Mouse (Mus musculus) kidney, embryonic 16.5 days (tissue): ENCODE results near the gene Galk2. TPM values are rescaled to one million over a fixed set of nuclear protein-coding genes. Genes with fewer than 3 reads are reported as not detected.

Experiments
- ATAC-seq: fragments of 200-750 bp; cut with Nextera tagmentation; 2 replicates; pipeline ENCODE4 v1.8.0; 2017; ENCODE audit warnings: moderate TSS enrichment; ENCODE audit not compliant: low FRiP score, low TSS enrichment
- H3K27ac ChIP-seq: fragments of 300-500 bp; sonication (generic); 2 replicates; pipeline ENCODE4 v1.5.1; 2014; ENCODE audit warnings: low read length
- H3K27me3 ChIP-seq: fragments of 300-500 bp; sonication (generic); 2 replicates; pipeline ENCODE4 v1.6.1; 2014; ENCODE audit warnings: low read length, control low read depth, mixed read lengths; ENCODE audit not compliant: insufficient read depth
- H3K36me3 ChIP-seq: fragments of 300-500 bp; sonication (generic); 2 replicates; pipeline ENCODE4 v1.6.1; 2014; ENCODE audit warnings: low read length, control low read depth, mixed read lengths; ENCODE audit not compliant: insufficient read depth
- H3K4me1 ChIP-seq: fragments of 300-500 bp; sonication (generic); 2 replicates; pipeline ENCODE4 v1.6.1; 2014; ENCODE audit warnings: low read length, control low read depth, mixed read lengths; ENCODE audit not compliant: insufficient read depth
- H3K4me2 ChIP-seq: fragments of 300-500 bp; sonication (generic); replicated peaks from 2 replicates; pipeline ENCODE4 v1.6.1; 2014; ENCODE audit warnings: low read depth, low read length
- H3K4me3 ChIP-seq: fragments of 300-500 bp; sonication (generic); 2 replicates; pipeline ENCODE4 v1.5.1; 2014; ENCODE audit warnings: mild to moderate bottlenecking, low read length
- H3K9ac ChIP-seq: fragments of 300-500 bp; sonication (generic); replicated peaks from 2 replicates; pipeline ENCODE4 v1.6.1; 2014; ENCODE audit warnings: low read length
- H3K9me3 ChIP-seq: fragments of 300-500 bp; sonication (generic); 2 replicates; pipeline ENCODE4 v1.6.1; 2016; ENCODE audit warnings: low read length, control low read depth
- WGBS: fragments of 180-500 bp; shearing (Covaris S2); extraction: QIAGEN DNeasy Blood & Tissue Kit; methylation state at CpG from one replicate; pipeline ENCODE4 v1.1.7; 2014; 5-methylcytosine and 5-hydroxymethylcytosine counted together
- polyA plus RNA-seq: library from polyadenylated mRNA; unstranded; fragments of >200 nt; fragmentation: Nextera tagmentation; extraction: Ambion mirVana; gene quantifications from 2 replicates; pipeline ENCODE4 v1.2.1, GENCODE M21; 2015

Galk2 gene
- 64.0 and 64.6 TPM in 2 replicates for polyA plus RNA-seq

DNA sequence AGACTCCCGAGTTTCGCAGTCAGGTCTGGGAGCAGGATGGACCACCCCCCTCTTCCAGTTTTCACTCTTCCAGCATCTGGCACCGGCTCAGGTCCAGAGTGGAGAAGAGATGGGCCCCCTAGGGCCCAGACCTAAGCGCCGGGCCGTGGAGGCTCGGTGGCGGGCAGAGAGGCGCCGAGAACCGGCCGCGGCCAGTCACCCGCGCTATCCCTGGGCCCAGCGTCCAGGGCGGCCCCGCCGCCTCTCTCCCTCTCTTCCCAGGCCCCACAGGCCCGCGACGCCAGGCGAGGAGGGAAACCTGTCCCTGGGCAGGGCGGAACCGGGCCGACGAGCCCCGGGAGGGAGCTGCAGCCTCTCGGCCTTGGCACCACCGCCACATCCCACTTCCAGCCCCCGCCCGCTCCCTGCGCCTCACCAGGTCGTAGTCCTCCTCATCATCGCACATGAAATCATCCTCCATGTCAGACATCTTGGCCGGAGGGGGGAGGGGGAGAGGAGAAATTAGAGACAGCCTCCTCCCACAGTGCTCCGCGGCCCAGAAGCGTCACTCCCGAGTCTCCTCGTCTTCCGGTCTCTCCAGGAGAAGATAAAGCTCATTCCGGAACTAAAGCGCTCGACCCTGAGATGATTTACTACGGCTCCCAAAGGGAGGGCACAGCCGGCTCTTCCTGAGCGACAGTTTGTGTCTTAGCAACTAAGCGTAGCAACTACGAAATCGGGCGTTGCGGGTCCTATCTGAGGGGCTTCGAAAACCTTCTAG lies at the start of gene Galk2, which contains the start of gene Cops2:
Galk2 (plus strand) TSS at position 589 of the 760 bp plus-strand sequence.
Cops2 (minus strand) TSS at position 619 of the 760 bp plus-strand sequence.
- peak; percentile 99 for ATAC-seq
- peak within 1 kb of the TSS; percentile 99 for H3K4me3 ChIP-seq
- no peaks in the 10 kb centered on the region for H3K36me3 ChIP-seq
- peak within 1 kb of the TSS; percentile 99 for H3K9ac ChIP-seq
- WGBS: under 1% methylated on average over 52 of the region's 54 CpGs
- H3K27me3 ChIP-seq: no peaks in the 10 kb centered on the region
- no peaks in the 10 kb centered on the region for H3K9me3 ChIP-seq
- peak within 1 kb of the TSS; percentile 81 for H3K27ac ChIP-seq
- H3K4me1 ChIP-seq: peaks cover 7% of the 10 kb centered on the region; the same call in 1 of the 2 replicates
- H3K4me2 ChIP-seq: peak within 1 kb of the TSS; percentile 68

DNA sequence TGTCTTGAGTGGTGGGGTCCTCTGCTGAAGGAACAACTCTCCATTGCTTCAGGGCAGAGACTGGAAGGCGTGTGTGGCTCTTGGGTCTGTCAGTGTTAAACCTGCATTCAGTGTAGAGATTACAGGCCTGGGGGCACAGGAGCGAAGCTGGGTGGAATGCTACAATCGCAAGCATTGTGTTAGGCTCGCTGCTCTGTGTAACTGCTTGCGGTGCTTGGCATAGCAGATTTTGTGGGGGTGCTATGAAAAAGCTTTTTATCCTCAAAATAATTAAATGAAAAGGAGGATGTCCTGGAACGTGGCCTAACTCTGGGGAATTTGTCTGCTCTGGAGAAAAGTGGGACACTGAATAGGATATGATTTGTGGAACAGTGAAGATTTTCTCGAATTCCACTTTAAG lies 49.4 kb upstream of the Galk2 start:
- no peak for ATAC-seq
- WGBS: 82% methylated on average over 7 of the region's 7 CpGs

DNA sequence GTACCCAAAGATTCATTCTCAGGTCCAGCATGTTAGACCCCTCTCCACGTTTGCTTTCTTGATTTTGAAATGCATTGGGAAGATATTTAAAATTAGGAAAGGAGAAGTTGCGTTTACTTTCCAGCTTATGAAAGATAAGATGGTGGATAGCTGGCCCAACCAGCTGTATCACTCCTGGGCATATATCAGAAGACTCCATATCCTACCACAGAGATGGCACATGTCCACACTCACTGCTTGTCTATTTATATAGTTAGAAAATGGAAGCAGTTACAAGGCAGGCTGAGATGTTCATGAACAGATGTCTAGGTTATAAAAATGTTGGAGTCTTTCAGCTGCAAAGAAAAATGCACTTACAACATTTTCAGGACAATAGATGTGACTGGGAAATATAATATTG lies 47.6 kb upstream of the Galk2 start:
- WGBS: 87% methylated on average over 2 of the region's 2 CpGs
- H3K4me2 ChIP-seq: no peak overlapping the region
- H3K36me3 ChIP-seq: no peaks in the 10 kb centered on the region
- no peaks in the 10 kb centered on the region for H3K27me3 ChIP-seq
- no peak for ATAC-seq
- H3K9ac ChIP-seq: no peak overlapping the region
- H3K4me1 ChIP-seq: no peaks in the 10 kb centered on the region
- peaks cover 3% of the 10 kb centered on the region; the same call in 1 of the 2 replicates for H3K9me3 ChIP-seq
- H3K4me3 ChIP-seq: no peak overlapping the region
- no peak overlapping the region for H3K27ac ChIP-seq

More for the DNA sequence above, 49.4 kb upstream of the Galk2 start:
- H3K27me3 ChIP-seq: no peaks in the 10 kb centered on the region
- no peak overlapping the region for H3K27ac ChIP-seq
- H3K4me3 ChIP-seq: no peak overlapping the region
- H3K9ac ChIP-seq: no peak overlapping the region
- H3K4me1 ChIP-seq: no peaks in the 10 kb centered on the region
- H3K36me3 ChIP-seq: no peaks in the 10 kb centered on the region
- H3K4me2 ChIP-seq: no peak overlapping the region
- peaks cover 9% of the 10 kb centered on the region; the same call in 1 of the 2 replicates for H3K9me3 ChIP-seq

DNA sequence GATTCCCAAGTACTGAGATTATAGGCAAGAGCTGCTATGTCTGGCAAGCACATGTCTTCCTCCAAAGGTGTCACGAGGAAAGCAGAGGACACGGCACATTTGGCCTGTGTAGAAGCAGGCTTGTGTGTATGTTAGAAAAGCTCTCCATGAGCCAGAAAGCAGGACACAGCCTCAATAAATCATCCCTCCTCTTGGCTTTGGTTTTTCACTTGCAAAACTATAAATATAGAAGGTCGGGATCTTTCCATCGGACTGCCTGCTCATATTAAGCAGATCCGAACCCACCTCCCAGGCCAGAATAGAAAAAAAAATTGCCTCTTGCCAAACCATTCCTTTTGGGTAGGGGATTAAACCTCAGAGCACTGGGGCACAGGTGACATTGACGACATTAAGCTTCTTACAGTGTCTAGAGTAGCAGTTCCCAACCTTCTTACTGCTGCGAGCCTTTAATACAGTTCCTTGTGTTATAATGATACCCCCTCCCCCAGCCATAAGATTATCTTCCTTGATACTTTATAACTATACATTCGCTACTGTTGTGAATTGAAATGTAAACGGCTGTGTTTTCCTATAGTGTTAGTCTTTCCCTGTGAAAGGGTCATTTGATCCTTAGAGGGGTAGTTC lies 44.8 kb upstream of the Galk2 start:
- Histone ChIP-seq H3K9ac (no peak overlapping the region), H3K4me3 (no peak overlapping the region), H3K4me2 (no peak overlapping the region), H3K36me3 (no peaks in the 10 kb centered on the region), H3K9me3 (no peaks in the 10 kb centered on the region), H3K27me3 (no peaks in the 10 kb centered on the region), H3K27ac (no peak overlapping the region), H3K4me1 (no peaks in the 10 kb centered on the region)
- no peak for ATAC-seq
- 53% methylated on average over 9 of the region's 9 CpGs for WGBS

DNA sequence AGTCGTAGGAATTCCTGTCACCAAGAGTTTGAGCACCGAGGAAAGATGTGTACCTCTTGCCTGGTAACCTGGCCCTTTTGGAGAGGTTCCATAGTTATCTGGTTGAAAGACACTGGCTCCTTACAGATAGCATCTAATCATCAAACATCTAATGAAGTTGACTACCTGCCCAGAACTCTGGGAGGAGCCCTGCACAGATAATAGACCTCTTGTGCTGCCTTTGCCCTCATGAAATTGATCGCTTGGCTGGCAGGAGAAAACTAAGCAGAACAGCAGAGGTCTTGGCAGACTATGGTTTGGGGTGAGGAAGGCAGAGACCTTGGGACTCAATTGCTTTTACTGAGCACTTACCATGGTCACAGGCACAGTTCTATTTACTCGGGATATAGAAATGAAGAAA lies 38.5 kb upstream of the Galk2 start:
- no peaks in the 10 kb centered on the region for H3K27me3 ChIP-seq
- 83% methylated on average over 4 of the region's 4 CpGs for WGBS
- no peaks in the 10 kb centered on the region for H3K4me1 ChIP-seq
- no peaks in the 10 kb centered on the region for H3K36me3 ChIP-seq
- no peak overlapping the region for H3K4me2 ChIP-seq
- ATAC-seq: no peak
- no peak overlapping the region for H3K27ac ChIP-seq
- H3K4me3 ChIP-seq: no peak overlapping the region
- no peak overlapping the region for H3K9ac ChIP-seq
- H3K9me3 ChIP-seq: no peaks in the 10 kb centered on the region

DNA sequence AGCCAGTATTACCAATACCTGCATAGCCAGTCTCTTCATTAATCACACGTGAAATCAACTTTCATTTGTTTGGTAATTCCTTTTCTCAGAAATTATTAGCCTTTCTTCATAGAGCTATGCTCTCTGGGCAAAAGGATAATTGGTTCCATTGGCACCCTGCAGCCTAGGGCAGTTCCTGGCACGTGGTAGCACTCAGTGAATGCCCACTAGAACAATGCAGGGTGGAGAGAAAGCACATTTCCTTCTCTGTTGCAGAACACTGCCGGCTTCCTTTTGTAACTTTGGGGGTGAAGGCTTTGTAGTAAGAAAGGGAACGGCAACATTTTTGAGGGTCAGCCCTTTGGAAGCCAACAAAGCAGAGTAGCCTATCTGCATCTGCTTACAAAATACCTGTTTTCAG lies 32.7 kb upstream of the Galk2 start:
- no peak overlapping the region for H3K27ac ChIP-seq
- no peaks in the 10 kb centered on the region for H3K27me3 ChIP-seq
- no peaks in the 10 kb centered on the region for H3K9me3 ChIP-seq
- no peaks in the 10 kb centered on the region for H3K4me1 ChIP-seq
- no peak overlapping the region for H3K4me2 ChIP-seq
- 75% methylated on average over 4 of the region's 4 CpGs for WGBS
- H3K9ac ChIP-seq: no peak overlapping the region
- no peak overlapping the region for H3K4me3 ChIP-seq
- ATAC-seq: no peak
- H3K36me3 ChIP-seq: peaks cover 12% of the 10 kb centered on the region

DNA sequence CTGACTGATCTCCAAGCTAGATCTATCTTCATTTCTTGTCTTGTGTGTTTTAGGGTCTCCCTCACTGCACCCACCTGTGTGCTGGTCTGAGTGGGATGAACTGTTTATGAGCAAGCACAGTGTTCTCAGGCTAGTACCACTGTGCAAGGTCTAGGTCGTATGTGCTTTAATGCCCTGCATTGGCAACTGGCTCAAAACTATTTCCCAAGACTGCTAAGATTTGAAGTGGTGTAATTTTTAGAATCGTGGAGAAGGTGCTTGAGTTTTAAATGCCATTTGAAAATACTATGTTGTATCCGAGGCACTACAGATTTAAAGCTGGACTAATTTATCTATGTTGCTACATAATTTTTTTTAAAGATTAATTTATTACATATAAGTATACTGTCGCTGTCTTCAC lies 31.0 kb upstream of the Galk2 start:
- 87% methylated on average over 4 of the region's 4 CpGs for WGBS
- H3K36me3 ChIP-seq: peaks cover 26% of the 10 kb centered on the region
- H3K4me2 ChIP-seq: no peak overlapping the region
- no peak for ATAC-seq
- H3K9ac ChIP-seq: no peak overlapping the region
- H3K9me3 ChIP-seq: no peaks in the 10 kb centered on the region
- H3K27me3 ChIP-seq: no peaks in the 10 kb centered on the region
- no peak overlapping the region for H3K27ac ChIP-seq
- no peak overlapping the region for H3K4me3 ChIP-seq
- no peaks in the 10 kb centered on the region for H3K4me1 ChIP-seq

DNA sequence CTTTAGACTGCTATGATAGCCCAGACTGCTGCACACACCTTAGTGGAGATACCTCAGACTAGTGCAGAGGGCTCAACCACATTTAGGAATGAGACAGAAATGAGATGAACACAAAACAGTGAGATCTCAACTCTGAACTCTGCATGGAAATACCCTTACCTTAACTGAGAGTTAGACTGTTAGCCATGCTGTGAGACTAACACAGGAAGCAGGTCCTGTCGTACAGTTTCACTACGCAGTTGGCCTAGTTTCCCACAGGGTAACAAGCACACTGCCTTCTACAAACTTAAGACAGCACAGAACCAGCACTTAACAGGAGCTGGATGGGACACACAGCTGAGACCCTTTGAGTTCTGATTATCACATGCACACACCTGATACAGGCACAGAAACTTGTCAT lies 29.0 kb upstream of the Galk2 start:
- Histone ChIP-seq H3K4me3 (no peak overlapping the region), H3K4me1 (no peaks in the 10 kb centered on the region), H3K9ac (no peak overlapping the region), H3K9me3 (no peaks in the 10 kb centered on the region), H3K36me3 (peaks cover 40% of the 10 kb centered on the region), H3K4me2 (no peak overlapping the region), H3K27ac (no peak overlapping the region), H3K27me3 (no peaks in the 10 kb centered on the region)
- WGBS: 90% methylated on average over 2 of the region's 2 CpGs
- ATAC-seq: no peak

DNA sequence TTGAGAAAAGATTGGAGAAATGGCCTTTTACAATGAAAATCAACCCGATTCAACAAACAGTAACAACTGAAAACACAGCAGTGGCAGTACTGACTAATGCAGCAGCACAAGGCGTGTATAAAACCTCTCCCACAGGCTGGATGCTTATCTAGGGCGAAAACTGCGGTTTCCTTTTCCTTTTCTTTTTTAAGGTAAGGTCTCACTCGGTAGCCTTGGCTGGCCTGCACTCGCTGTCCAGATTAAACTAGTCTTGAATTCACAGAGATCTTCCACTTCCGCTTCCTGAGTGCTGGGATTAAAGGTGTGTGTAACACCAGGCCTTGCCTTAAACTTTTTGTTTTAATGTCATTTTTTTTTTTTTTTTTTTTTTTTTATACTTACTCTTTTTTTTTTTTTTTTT lies 20.8 kb upstream of the Galk2 start:
- no peak overlapping the region for H3K4me3 ChIP-seq
- peaks cover 43% of the 10 kb centered on the region for H3K36me3 ChIP-seq
- H3K9ac ChIP-seq: no peak overlapping the region
- H3K4me2 ChIP-seq: no peak overlapping the region
- no peaks in the 10 kb centered on the region for H3K27me3 ChIP-seq
- H3K4me1 ChIP-seq: no peaks in the 10 kb centered on the region
- ATAC-seq: no peak
- 95% methylated on average over 7 of the region's 7 CpGs for WGBS
- no peak overlapping the region for H3K27ac ChIP-seq
- H3K9me3 ChIP-seq: no peaks in the 10 kb centered on the region

DNA sequence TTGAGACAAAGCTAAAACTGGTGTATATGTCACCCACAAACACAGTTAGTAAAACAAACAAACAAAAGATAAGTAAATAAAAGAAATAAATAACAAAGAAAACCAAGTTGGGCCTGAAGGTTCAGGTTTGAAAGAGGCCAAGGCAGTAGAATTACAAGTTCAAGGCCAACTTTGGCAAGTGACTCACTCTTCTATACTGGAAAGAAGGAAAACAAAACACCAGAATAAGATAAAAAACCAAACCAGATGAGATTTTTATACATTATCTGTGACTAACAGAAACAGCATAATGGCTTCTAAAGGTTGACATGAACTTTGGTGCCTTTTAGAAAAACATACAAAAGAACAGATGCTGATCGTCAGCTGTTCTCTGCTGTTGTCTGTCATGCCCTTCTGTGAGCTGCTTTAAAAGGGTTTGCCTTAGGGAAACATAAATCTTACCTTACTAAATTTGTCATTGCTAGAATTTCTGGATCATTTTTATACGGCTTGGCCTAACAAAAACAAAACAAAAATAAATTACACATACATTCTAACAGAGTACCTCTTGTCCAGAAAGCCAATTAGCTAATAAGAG lies 20.1 kb upstream of the Galk2 start:
- Histone ChIP-seq H3K36me3 (peaks cover 40% of the 10 kb centered on the region), H3K4me2 (no peak overlapping the region), H3K4me3 (no peak overlapping the region), H3K9me3 (no peaks in the 10 kb centered on the region), H3K27me3 (no peaks in the 10 kb centered on the region), H3K9ac (no peak overlapping the region), H3K4me1 (no peaks in the 10 kb centered on the region), H3K27ac (no peak overlapping the region)
- WGBS: 52% methylated on average over 2 of the region's 2 CpGs
- no peak for ATAC-seq
